Mouse (Mus musculus) heart, adult 2 months (tissue): Measurements from ENCODE around the gene Hist2h2ab.

Source experiments
- CTCF ChIP-seq: fragments of 200-600 bp; IDR thresholded peaks from 2 replicates; pipeline ENCODE4 v1.8.1; 2022; ENCODE audit warnings: antibody characterized with exemption, mild to moderate bottlenecking, moderate library complexity
- POLR2A ChIP-seq: fragments of 200-500 bp; IDR thresholded peaks from 2 replicates; pipeline ENCODE4 v1.6.1; 2011; ENCODE audit warnings: mild to moderate bottlenecking, low read depth, low read length, control low read depth; ENCODE audit not compliant: insufficient read depth

GRCm38 (mm10) chr3:96235836-96236235, 16.2 kb downstream of the Hist2h2ab start:
- TF ChIP-seq CTCF (no peak), POLR2A (no peak)
